10 mouse cellular contexts compared by ENCODE assay signal in genomic region chr10:81400371-81401204, GRCm38 (mm10). TPM values are rescaled to one million over a fixed set of nuclear protein-coding genes. Genes with fewer than 3 reads are reported as not detected.
A peak's percentile ranks its signal among the peaks of the same experiment; 100 is the strongest.
DNase-seq lines count a peak whose midpoint lies in the region; ATAC-seq lines count a peak whose summit lies in the region.
"Had no signal": no experiment of that assay in that cellular context is flagged by ENCODE, and none has a peak within 500 bp of the region (broad histone marks: within the 10 kb centered on the region; RNA-seq: fewer than 3 reads in every experiment).

No protein-coding gene starts in this region.

- peak overlapping the region; percentile 44; the same call in 1 of the 2 replicates for H3K4me3 ChIP-seq in forebrain, embryonic 10.5 days
- no peak overlapping the region for H3K4me3 ChIP-seq in limb, embryonic 13.5 days

- H3K4me2 ChIP-seq in limb, embryonic 13.5 days (replicated peaks), result peak overlapping the region; percentile 0; the same call in 1 of the 2 replicates

- peak; percentile 94 for DNase-seq in heart, adult 11 months
- DNase-seq in heart, adult 18-20 months, result no peak
- peak; percentile 11 for DNase-seq in R1 (ENCODE audit: low read depth, low spot score)
- DNase-seq in forebrain, embryonic 10.5 days (ENCODE audit: extremely low spot score, low spot score), result no peak
- no peak for DNase-seq in lung, postnatal 4 days
- no peak for DNase-seq in layer of hippocampus, adult 9-11 months
- no peak for DNase-seq in layer of hippocampus, postnatal 36 days
- DNase-seq: adrenal gland, adult 2 months; gastrocnemius, postnatal 36 days had no signal

- 43% methylated on average over 22 of the region's 22 CpGs for WGBS in forebrain, embryonic 10.5 days
- 48% methylated on average over 22 of the region's 22 CpGs for WGBS in limb, embryonic 13.5 days

- H3K36me3 ChIP-seq in forebrain, embryonic 10.5 days (replicated peaks), result peaks cover 13% of the 10 kb centered on the region
- peaks cover 63% of the 10 kb centered on the region for H3K36me3 ChIP-seq in limb, embryonic 13.5 days

- peak overlapping the region; percentile 86 for H3K27ac ChIP-seq in forebrain, embryonic 10.5 days
- H3K27ac ChIP-seq in limb, embryonic 13.5 days, result peak overlapping the region; percentile 92; the same call in 1 of the 2 replicates

- no peak for ATAC-seq in limb, embryonic 13.5 days (ENCODE audit: low FRiP score, low read depth)

- peaks cover 73% of the 10 kb centered on the region for H3K4me1 ChIP-seq in forebrain, embryonic 10.5 days
- H3K4me1 ChIP-seq in limb, embryonic 13.5 days, result peaks cover 56% of the 10 kb centered on the region

- no peaks in the 10 kb centered on the region for H3K9me3 ChIP-seq in forebrain, embryonic 10.5 days
- H3K9me3 ChIP-seq in limb, embryonic 13.5 days, result no peaks in the 10 kb centered on the region

- H3K27me3 ChIP-seq in forebrain, embryonic 10.5 days (ENCODE audit: poor library complexity, severe bottlenecking), result peaks cover 81% of the 10 kb centered on the region
- H3K27me3 ChIP-seq in limb, embryonic 13.5 days, result 0 out of 2 replicates have a peak, but pooled peaks cover 3% of the 10 kb centered on the region

- H3K9ac ChIP-seq in limb, embryonic 13.5 days, result no peak overlapping the region; the same call in 1 of the 2 replicates

RNA-seq across cellular contexts. Expression of gene Smim24, which starts 7.7 kb away (rescaled TPM):
- 1 to 10 TPM; 1.9 to 2.2 TPM for total RNA-seq in heart, adult 18-20 months (2021)
- 1.6 and 1.9 TPM in 2 replicates for polyA plus RNA-seq in forebrain, embryonic 10.5 days (2016; fragmentation: Nextera tagmentation; extraction: Ambion mirVana)
- 4.2 and 4.7 TPM in 2 replicates for polyA plus RNA-seq in limb, embryonic 13.5 days (2015; fragmentation: Nextera tagmentation; extraction: Ambion mirVana)
- 1 to 10 TPM; 1.6 to 1.7 TPM for total RNA-seq in layer of hippocampus, postnatal 36 days (2021)

RNA-seq across cellular contexts. Expression of gene Gm48552, which starts 11.8 kb away (rescaled TPM):
- under 1 TPM in 1 of 2 experiments, not detected in 1; 0.51 TPM for total RNA-seq in heart, adult 18-20 months (2021)
- 0.78 and 1.4 TPM in 2 replicates for polyA plus RNA-seq in forebrain, embryonic 10.5 days (2016; fragmentation: Nextera tagmentation; extraction: Ambion mirVana)
- polyA plus RNA-seq in limb, embryonic 13.5 days (2015; fragmentation: Nextera tagmentation; extraction: Ambion mirVana), result 1.7 and 1.9 TPM in 2 replicates
- 1 to 10 TPM; 4.5 to 7.1 TPM for total RNA-seq in layer of hippocampus, postnatal 36 days (2021)

RNA-seq across cellular contexts. Expression of gene Gm48551, which starts 16.3 kb away (rescaled TPM):
- total RNA-seq in heart, adult 18-20 months (2021), result 1 to 10 TPM in 1 of 2 experiments, under 1 TPM in 1; 0.65 to 2.3 TPM
- polyA plus RNA-seq in forebrain, embryonic 10.5 days (2016; fragmentation: Nextera tagmentation; extraction: Ambion mirVana), result 2.6 and 3.1 TPM in 2 replicates
- 3.3 and 4.0 TPM in 2 replicates for polyA plus RNA-seq in limb, embryonic 13.5 days (2015; fragmentation: Nextera tagmentation; extraction: Ambion mirVana)
- 1 to 10 TPM; 4.0 to 6.6 TPM for total RNA-seq in layer of hippocampus, postnatal 36 days (2021)

RNA-seq across cellular contexts. Expression of gene Dohh, which starts 16.4 kb away (rescaled TPM):
- 10 to 100 TPM; 49.9 to 59.6 TPM for total RNA-seq in heart, adult 18-20 months (2021)
- 96.8 and 97.9 TPM in 2 replicates for polyA plus RNA-seq in forebrain, embryonic 10.5 days (2016; fragmentation: Nextera tagmentation; extraction: Ambion mirVana)
- 72.7 and 79.4 TPM in 2 replicates for polyA plus RNA-seq in limb, embryonic 13.5 days (2015; fragmentation: Nextera tagmentation; extraction: Ambion mirVana)
- total RNA-seq in layer of hippocampus, postnatal 36 days (2021), result 10 to 100 TPM; 72.5 to 76.9 TPM

RNA-seq across cellular contexts. Expression of gene Fzr1, which starts 22.3 kb away (rescaled TPM):
- 10 to 100 TPM; 27.6 to 35.6 TPM for total RNA-seq in heart, adult 18-20 months (2021)
- 135 and 139 TPM in 2 replicates for polyA plus RNA-seq in forebrain, embryonic 10.5 days (2016; fragmentation: Nextera tagmentation; extraction: Ambion mirVana)
- polyA plus RNA-seq in limb, embryonic 13.5 days (2015; fragmentation: Nextera tagmentation; extraction: Ambion mirVana), result 111 and 112 TPM in 2 replicates
- total RNA-seq in layer of hippocampus, postnatal 36 days (2021), result 10 to 100 TPM; 61.5 to 68.9 TPM

Comparison
In these comparisons a context has a peak if more than half of its experiments do, and no peak if none do; other contexts are left out.
1. DNase-seq: peak in heart, adult 11 months (single experiment) and R1 (single experiment); none in heart, adult 18-20 months (0 of 2), forebrain, embryonic 10.5 days (single experiment), lung, postnatal 4 days (0 of 2), layer of hippocampus, adult 9-11 months (single experiment) and layer of hippocampus, postnatal 36 days (0 of 2).